Mouse (Mus musculus) cerebellum, postnatal 10 days (tissue): ENCODE data around the gene Gm10720.
"Not testable (repeated sequence)": the region's sequence is repeated elsewhere in the genome, so short reads cannot be mapped to it uniquely, and the experiment has no call there.

Source experiments
- DNase-seq, 2 experiments: peaks; one replicate each; pipeline ENCODE4 v3.0.0; 2021; ENCODE audit warnings: mixed read lengths in 2 of 2

Gene Gm10720

GRCm38 (mm10) chr9:3025653-3026052, 10.2 kb downstream of the Gm10720 start:
- DNase-seq = peak; percentile 29 to 68

GRCm38 (mm10) chr9:3026136-3026535, 10.7 kb downstream of the Gm10720 start:
- DNase-seq = not testable (repeated sequence)

GRCm38 (mm10) chr9:3026741-3027140, 11.3 kb downstream of the Gm10720 start:
- DNase-seq = not testable (repeated sequence)

- DNase-seq = not testable (repeated sequence)
Observed at GRCm38 (mm10) chr9:3027200-3027599, 11.7 kb downstream of the Gm10720 start.

- peak; percentile 1 to 8 for DNase-seq
Observed at GRCm38 (mm10) chr9:3029276-3030000, 14.0 kb downstream of the Gm10720 start.

GRCm38 (mm10) chr9:3030677-3031318, 15.3 kb downstream of the Gm10720 start:
- DNase-seq = peak in 1 of 2 experiments; percentile 2

GRCm38 (mm10) chr9:3034299-3034698, 18.8 kb downstream of the Gm10720 start, which contains the start of gene Gm17535:
Gm17535 (plus strand) TSS chr9:3034599.
- DNase-seq = not testable (repeated sequence)

- not testable (repeated sequence) for DNase-seq
Observed at GRCm38 (mm10) chr9:3036577-3036976, 21.1 kb downstream of the Gm10720 start, which contains the start of gene Gm10715. Gm10715 (plus strand) TSS chr9:3036877.

- DNase-seq = not testable (repeated sequence)
Observed at GRCm38 (mm10) chr9:3038161-3038560, 22.7 kb downstream of the Gm10720 start.
